In genomic region chr2:143696026-143696557, GRCm38 (mm10) we compare ENCODE assay signal across 13 mouse cellular contexts.
DNase-seq lines count a peak whose midpoint lies in the region; ATAC-seq lines count a peak whose summit lies in the region.
"Had no signal": no experiment of that assay in that cellular context is flagged by ENCODE, and none has a peak within 500 bp of the region (broad histone marks: within the 10 kb centered on the region; RNA-seq: fewer than 3 reads in every experiment).

No protein-coding gene starts in this region.

- no peak overlapping the region for H3K27ac ChIP-seq in heart, embryonic 12.5 days (ENCODE audit: poor library complexity, severe bottlenecking)
- 0 out of 2 replicates have a peak overlapping the region, but pooled peaks have one; percentile 4 for H3K27ac ChIP-seq in neural tube, embryonic 11.5 days (ENCODE audit: low read depth, low read length)
- H3K27ac ChIP-seq: intestine, embryonic 15.5 days; limb, embryonic 12.5 days; macrophage had no signal

- no peak overlapping the region for H3K4me3 ChIP-seq in heart, embryonic 12.5 days
- no peak overlapping the region for H3K4me3 ChIP-seq in neural tube, embryonic 11.5 days (ENCODE audit: low read depth, low read length)
- H3K4me3 ChIP-seq: intestine, embryonic 15.5 days; limb, embryonic 12.5 days had no signal

- 0 out of 2 replicates have a peak, but pooled peaks have one; percentile 45 for ATAC-seq in heart, embryonic 12.5 days (ENCODE audit: insufficient number of reproducible peaks, low FRiP score)
- ATAC-seq in neural tube, embryonic 11.5 days (ENCODE audit: insufficient read depth, low FRiP score, low TSS enrichment), result no peak
- ATAC-seq: intestine, embryonic 15.5 days had no signal

- no peak overlapping the region for H3K9ac ChIP-seq in heart, embryonic 12.5 days
- H3K9ac ChIP-seq in neural tube, embryonic 11.5 days (ENCODE audit: low read length), result no peak overlapping the region
- H3K9ac ChIP-seq: intestine, embryonic 15.5 days; limb, embryonic 12.5 days had no signal

- peaks cover 9% of the 10 kb centered on the region for H3K4me1 ChIP-seq in heart, embryonic 12.5 days (replicated peaks)
- H3K4me1 ChIP-seq in neural tube, embryonic 11.5 days (ENCODE audit: control insufficient read depth, insufficient read depth, low read length), result no peaks in the 10 kb centered on the region
- H3K4me1 ChIP-seq: intestine, embryonic 15.5 days; limb, embryonic 12.5 days had no signal

- H3K9me3 ChIP-seq in heart, embryonic 12.5 days (replicated peaks), result peaks cover 3% of the 10 kb centered on the region; the same call in 1 of the 2 replicates
- H3K9me3 ChIP-seq in neural tube, embryonic 11.5 days (ENCODE audit: control insufficient read depth, low read length), result no peaks in the 10 kb centered on the region
- H3K9me3 ChIP-seq: intestine, embryonic 15.5 days had no signal

- H3K36me3 ChIP-seq in heart, embryonic 12.5 days, result no peaks in the 10 kb centered on the region
- H3K36me3 ChIP-seq in neural tube, embryonic 11.5 days (ENCODE audit: control insufficient read depth, insufficient read depth, low read length), result no peaks in the 10 kb centered on the region
- H3K36me3 ChIP-seq: intestine, embryonic 15.5 days; limb, embryonic 12.5 days had no signal

- H3K4me2 ChIP-seq in heart, embryonic 12.5 days, result peak overlapping the region; percentile 56
- H3K4me2 ChIP-seq in neural tube, embryonic 11.5 days (ENCODE audit: low read depth), result no peak overlapping the region
- H3K4me2 ChIP-seq: intestine, embryonic 15.5 days; limb, embryonic 12.5 days had no signal

- WGBS in heart, embryonic 12.5 days, result 41% methylated on average over 14 of the region's 14 CpGs
- 74% methylated on average over 14 of the region's 14 CpGs for WGBS in neural tube, embryonic 11.5 days

- no peaks in the 10 kb centered on the region for H3K27me3 ChIP-seq in heart, embryonic 12.5 days (replicated peaks)
- H3K27me3 ChIP-seq in neural tube, embryonic 11.5 days (ENCODE audit: control insufficient read depth, insufficient read depth, low read length), result no peaks in the 10 kb centered on the region
- H3K27me3 ChIP-seq: intestine, embryonic 15.5 days; limb, embryonic 12.5 days had no signal

- no peak for DNase-seq in heart, postnatal 4 days
- DNase-seq in neural tube, embryonic 11.5 days (ENCODE audit: low spot score), result peak; percentile 14
- no peak for DNase-seq in neural tube, embryonic 10.5 days (ENCODE audit: extremely low spot score, low spot score)
- DNase-seq in mesoderm, embryonic 11.5 days (ENCODE audit: low read depth, low spot score), result peak; percentile 13
- DNase-seq in right cerebral cortex, postnatal 25 days, result peak; percentile 39
- no peak for DNase-seq in lung, postnatal 25 days (ENCODE audit: low spot score)
- DNase-seq in gastrocnemius, postnatal 4 days (ENCODE audit: low spot score in 2 of 2), result no peak
- DNase-seq: cerebellum, adult 11-12 months; thymus, postnatal 36 days had no signal

Comparison
In these comparisons a context has a peak if more than half of its experiments do, and no peak if none do; other contexts are left out.
1. DNase-seq: peak in neural tube, embryonic 11.5 days (single experiment), mesoderm, embryonic 11.5 days (single experiment) and right cerebral cortex, postnatal 25 days (single experiment); none in heart, postnatal 4 days (single experiment), neural tube, embryonic 10.5 days (single experiment), lung, postnatal 25 days (single experiment) and gastrocnemius, postnatal 4 days (0 of 2).